Mouse (Mus musculus) layer of hippocampus, postnatal 14 days (tissue): ENCODE measurements around the gene Fchsd2. TPM values are rescaled to one million over a fixed set of nuclear protein-coding genes. Genes with fewer than 3 reads are reported as not detected.

Source experiments
- DNase-seq, 2 experiments: peaks; one replicate each; pipeline ENCODE4 v3.0.0; 2021 to 2022; ENCODE audit warnings: low spot score in 2 of 2, mixed read lengths in 1 of 2
- long read RNA-seq, 2 experiments: library from polyadenylated mRNA; stranded (forward); transcript quantifications; one replicate each; pipeline ENCODE4 v2.0.0; 2021
- total RNA-seq, 2 experiments: library from RNA; stranded (reverse); gene quantifications; 2 replicates each; pipeline ENCODE4 v1.2.3; 2021

Fchsd2 gene
- total RNA-seq = 10 to 100 TPM; 50.1 to 56.6 TPM
- long read RNA-seq, experiment 1, full-length matches to known transcripts = 4 of 10 reads
- long read RNA-seq, experiment 1, partial matches to known transcripts = 4 of 10 reads
- long read RNA-seq, experiment 1, other reads (novel, unspliced or antisense) = 2 of 10 reads
- long read RNA-seq, experiment 2, full-length matches to known transcripts = 12 of 17 reads
- long read RNA-seq, experiment 2, partial matches to known transcripts = 5 of 17 reads
- long read RNA-seq, experiment 2, other reads (novel, unspliced or antisense) = 0 of 17 reads

GRCm38 (mm10) chr7:101092618-101093017, at the start of gene Fchsd2:
TSS of gene Fchsd2 (plus strand) at chr7:101092863.
- peak in 1 of 2 experiments; percentile 34 for DNase-seq

DNA sequence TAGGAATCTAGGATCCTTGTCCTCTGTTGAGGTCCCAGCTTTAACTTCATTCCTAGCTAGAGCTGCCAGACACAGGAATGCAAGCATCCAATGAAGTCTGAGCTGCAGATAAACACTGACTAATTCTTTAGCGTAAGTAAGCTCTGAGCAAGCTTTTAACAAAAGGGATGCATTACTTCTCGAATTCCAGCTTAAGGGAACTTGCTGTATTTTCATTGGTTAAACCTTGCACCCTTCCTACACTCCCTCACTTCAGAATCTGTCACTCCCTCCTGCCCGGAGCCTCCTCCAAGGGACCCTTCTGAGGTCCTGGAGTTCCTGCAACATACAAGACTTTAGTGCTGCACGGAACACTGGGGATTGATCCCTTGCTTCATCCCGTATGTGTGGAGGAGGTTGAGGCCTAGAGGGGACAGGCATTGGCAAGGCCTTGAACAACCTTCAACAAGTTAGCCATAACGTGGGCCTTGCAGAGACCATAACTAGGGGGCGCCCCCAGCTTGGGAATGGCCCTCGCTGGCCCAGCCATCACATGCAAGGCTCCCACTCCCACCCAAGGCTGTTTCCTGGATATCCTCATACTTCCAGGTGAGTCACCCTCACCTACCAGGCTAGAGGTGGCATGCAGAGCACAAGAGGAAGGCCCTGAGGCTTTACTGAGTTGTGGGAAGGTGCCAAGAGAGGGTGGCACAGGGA, 48.7 kb upstream of the Fchsd2 start:
- no peak for DNase-seq

DNA sequence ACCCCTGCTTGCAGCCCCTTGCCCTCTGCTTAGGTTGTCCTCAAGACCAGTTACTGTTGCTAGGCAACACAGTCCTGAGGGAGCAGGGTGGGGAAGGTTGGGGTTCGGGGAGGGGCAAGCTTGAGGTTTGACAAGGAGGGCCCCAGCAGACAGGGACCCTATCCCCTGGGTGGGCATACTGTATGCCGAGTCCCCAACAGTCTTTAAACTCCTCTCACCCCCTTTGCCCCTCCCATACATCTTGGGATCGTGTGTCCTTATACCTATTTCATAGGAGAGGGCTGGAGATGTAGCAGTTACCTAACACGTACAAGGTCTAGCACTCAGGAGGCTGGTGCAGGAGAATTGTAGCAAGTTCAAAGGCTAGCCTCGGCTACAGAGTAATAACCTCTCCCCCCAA, 44.4 kb upstream of the Fchsd2 start:
- DNase-seq = no peak

DNA sequence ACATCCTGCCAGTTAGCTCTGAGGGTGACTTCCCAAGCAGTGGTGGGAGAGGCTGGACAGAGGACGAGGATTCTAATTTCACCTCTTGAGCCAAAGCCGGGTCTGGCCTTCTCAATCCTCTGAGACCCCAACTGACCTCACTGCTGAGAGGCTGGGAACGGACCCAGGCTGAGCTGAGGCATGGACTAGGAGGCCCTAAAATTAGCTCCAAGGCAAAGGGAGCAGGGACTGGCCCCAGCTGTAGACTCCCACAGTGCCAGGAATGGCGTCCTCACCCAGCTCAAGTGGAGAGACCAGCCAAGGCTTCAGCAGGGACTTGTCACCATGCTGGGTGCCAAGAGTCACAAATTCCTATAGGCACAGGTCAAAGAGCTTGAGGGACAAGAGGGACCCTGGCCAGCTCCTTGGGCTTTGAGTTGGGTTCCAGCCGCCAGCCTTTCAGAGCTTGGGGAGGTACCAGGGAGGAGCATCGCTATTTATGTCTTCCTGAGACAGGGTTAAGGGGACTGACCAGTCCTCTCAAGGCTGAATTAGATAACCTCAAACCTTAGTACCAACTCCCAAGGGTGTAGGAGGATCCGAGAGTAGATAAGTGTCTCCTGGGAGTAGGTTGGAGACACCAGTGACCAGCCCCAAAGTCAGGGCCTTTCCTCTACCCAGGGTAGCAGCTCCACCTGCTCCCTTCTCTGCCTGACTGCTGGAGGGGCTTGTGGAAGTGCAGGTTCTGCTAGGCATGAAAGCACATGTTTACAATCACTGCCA, 43.2 kb upstream of the Fchsd2 start:
- no peak for DNase-seq

DNA sequence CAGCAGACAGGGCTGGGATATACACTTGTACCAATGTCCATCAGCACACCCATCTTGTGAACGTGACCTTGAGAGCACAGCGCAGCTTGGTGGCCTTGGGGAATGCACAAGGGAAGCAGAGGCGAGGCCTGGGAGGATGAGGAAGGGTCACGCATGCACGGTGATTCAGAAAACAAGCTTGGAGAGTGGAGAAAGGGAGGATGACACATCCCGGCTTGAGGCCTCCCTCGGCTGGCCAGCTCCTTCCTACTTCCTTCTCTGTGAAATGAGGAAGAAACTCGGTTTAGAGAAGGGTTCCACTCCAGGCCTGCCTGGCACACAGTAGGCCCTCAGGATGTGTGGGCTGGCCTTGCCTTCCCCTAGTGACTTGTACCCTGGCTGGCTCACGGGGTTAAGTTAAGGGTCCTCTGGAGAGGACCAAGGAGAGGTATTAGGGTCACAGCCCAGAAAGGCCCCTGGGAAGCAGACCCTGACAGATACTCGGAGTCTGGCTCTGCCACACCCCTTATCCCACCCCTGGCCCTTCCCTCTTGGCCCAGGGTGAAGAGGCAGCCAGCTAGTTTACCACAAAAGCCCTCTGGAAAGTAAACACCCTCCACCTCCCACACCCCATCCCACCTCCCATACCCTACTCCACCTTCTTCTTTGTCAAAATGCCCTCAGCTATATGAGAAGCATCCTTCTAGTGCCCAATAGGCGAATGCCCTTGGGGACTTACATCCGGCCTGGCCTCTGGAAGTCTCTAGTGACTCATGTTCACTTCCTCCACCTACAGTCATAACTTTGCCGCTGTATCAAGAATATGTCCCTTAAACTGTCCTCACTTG, 41.7 kb upstream of the Fchsd2 start:
- DNase-seq = no peak

DNA sequence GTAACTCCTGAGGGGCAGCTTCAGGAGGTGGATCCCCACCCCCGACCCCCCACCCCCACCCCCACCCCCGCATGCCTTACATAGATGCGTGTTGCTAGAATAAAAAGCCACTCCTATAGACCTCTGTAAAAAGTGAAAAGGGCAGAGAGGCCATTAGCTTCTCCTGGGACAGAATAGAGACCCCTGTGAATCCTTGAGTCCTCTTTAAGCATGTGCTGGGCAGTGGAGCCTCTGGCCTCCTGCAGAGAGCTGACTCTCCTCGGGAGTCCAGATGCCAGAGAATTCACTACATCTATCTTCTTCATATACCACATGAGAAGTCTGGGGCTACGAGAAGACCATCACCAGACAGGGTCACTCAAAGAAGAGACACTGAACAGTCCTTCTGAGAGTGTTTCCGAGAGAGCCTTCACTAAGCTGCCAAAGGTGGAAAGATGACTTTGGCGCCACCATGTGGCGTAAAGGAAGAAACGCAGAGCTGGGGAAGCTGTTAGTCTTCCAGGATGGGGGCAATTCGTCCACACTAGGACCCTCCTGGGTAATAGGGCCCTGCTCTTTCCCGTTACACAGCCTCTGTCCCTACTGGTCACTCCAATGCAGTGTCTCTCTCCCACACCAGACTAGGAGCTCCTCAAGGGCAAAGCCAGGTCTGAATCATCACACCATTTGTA, 41.0 kb upstream of the Fchsd2 start:
- DNase-seq = peak; percentile 75 to 77

DNA sequence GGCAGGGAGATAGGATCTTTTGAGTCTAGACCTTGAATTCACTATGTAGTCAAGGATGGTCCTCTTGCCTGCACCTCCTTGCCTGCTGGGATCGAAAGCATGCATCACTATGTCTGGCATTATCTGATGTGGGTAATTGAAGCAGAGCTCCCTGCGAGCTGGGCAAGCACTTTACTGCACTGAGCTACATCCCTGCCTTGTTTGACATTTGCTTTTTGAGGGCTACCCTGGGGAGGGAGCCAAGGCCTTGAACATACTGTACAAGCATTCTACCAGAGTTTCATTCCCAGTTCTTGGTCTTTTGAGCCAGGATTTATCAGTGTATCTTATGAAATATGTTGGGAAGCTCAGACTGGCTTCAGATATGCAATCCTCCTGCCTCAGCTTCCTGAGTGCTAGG, 39.5 kb upstream of the Fchsd2 start:
- DNase-seq = no peak

DNA sequence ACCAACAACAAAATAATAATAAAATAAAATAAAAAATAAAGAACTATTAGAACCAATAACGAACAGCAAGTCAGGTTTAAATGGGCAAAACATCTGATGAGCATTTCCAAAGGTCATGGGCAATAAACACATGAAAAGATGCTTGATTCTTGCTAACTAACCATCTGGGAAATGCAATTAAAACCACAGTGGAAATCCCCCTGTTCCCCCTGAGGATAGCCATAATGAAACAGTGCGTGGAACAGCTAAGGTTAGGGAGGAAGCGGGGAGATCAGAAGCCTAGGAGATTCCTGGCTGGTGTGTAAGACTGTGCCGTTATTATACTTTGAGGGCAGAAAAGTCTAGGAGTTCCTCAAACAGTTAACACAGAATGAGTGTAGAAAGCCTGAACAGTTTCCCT, 35.4 kb upstream of the Fchsd2 start:
- DNase-seq = no peak

GRCm38 (mm10) chr7:101059188-101059587, 33.5 kb upstream of the Fchsd2 start:
- DNase-seq = no peak

DNA sequence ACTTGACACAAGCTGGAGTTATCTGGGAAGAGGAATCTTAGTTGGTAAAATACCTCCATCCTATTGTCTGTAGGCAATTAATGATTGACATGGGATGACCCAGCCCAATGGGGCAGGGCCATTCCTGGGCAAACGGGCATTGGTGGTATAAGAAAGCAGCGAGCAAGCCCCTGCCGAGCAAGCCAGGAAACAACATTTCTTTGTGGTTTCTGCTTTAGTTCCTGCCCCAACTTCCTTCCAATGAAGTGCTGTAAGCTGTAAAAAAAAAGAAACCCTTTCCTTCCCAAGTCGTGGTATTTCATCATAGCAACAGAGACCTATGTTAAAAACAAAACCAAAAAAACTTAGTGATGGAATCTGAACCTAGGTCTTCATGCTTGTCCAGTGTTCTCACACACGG, 32.2 kb upstream of the Fchsd2 start:
- no peak for DNase-seq

DNA sequence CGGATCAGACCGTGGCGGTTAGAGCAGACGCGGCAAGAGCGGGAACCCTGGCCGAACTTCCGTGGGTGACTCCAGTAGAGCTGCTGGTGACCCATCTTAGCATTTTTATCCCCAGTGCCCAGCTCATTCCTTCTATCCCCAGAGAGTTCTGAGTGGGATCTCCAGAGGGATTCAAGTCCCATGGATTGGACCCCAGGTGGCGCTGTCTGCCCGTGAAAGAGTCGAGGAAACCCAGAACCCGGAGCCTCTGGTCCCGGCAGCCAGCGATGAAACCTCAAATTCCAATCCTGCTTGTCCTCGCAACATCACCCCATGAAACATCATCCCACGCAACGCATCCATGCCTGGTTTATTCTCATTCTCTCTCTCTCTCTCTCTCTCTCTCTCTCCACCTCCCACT, 31.3 kb upstream of the Fchsd2 start:
- peak; percentile 90 to 94 for DNase-seq

- DNase-seq = peak; percentile 55 to 80
Observed at GRCm38 (mm10) chr7:101062246-101062645, 30.4 kb upstream of the Fchsd2 start.

- no peak for DNase-seq
Observed at GRCm38 (mm10) chr7:101063523-101063922, 29.1 kb upstream of the Fchsd2 start.

DNA sequence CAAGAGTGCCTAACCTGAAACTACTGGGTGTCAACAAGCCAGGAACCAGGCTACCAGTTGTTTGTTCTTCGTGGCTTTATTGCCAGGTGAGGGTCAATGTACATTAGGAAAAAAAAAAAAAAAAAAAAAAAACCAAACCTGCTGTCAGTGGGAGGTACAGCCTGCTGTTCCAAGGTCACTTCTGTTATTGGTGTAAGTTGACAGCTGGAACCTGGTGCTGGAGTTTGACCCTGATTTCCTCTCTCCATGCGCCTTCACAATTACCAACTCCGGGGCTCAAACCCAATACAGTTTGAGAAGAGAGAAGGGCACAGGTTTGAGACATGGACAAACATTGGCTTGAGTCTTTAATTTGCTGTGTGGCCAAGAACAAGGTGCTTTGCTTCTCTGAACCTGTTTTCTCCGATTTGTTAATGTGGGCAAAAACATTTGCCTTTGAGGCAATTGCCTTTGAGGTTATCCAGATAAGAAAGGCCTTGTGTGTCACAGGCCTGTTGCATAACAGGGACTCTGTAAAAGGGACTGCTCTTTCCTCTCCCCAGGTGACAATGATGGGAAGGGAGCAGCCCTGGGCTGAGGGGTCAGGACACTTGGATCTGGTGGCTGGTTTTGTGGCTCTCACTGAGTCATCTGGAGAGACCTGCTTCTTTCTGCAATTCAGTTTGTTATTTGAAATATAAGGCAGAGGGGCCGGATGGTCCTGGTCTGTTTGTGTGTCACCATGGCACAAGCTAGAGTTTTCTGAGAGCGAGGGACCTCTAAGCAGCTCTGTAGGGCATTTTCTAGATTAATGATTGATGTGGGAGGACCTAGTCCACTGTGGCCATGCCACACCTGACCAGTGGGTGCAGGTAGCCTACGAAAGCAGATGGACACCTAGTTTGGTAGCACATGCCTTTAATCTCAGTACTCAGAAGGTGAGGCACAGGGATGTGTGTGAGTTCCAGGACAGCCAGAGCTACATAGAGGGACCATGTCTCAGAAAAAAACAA, 27.7 kb upstream of the Fchsd2 start:
- no peak for DNase-seq

DNA sequence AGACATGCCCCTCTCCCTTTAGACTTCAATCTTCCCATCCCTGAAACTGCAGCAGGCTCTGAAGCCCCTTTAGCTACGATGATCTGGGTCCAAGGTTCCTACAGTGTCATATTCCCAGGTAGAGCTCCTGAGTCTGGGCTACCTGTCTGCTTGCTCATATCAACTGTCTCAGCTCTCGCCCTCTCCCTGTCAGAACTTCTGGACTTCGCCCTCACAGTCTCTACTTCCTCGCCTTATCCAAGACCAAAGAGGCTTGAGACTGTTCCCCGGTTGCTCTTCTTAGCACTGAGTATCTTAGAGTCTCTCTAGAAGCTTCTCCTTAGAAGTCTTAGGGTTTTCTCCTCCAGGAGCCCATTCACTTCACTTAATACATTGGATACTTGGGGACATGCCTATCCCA, 26.7 kb upstream of the Fchsd2 start:
- DNase-seq = no peak

DNA sequence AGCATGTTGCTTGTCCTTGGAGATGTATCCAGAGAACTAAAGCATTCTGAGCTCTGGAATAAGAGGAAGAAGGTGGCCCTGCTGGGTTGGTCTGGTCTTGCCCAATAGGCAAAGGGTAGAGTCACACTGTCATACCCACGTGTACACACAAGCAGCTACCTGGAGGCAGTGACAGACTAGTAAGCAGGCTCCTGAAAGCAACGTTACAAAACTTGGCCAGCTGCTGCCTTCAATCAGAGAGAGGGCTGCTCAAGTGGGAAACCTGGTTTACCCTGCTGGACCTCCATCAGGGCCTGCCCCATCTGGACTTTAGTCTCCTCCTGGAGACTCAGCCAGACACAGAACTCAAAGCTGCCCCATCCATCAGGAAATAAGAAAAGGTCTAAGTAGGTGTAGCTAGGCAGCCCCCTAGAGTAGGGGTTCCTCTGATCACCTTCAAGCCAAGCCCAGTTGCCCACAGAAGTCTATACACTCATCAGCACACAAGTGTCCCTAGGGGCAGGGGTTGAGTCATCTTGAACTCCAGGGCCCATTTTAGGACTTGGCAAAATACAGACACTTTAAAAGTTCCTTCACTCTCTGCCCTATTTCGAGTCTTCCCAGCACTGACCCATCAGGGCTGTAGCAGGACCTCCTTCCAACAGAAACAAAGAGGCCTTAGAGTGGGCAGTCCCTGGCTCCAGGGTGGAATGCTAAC, 25.9 kb upstream of the Fchsd2 start:
- no peak for DNase-seq

- DNase-seq = no peak
Observed at GRCm38 (mm10) chr7:101067521-101067920, 25.1 kb upstream of the Fchsd2 start.

- DNase-seq = no peak
Observed at GRCm38 (mm10) chr7:101069271-101069670, 23.4 kb upstream of the Fchsd2 start.

DNA sequence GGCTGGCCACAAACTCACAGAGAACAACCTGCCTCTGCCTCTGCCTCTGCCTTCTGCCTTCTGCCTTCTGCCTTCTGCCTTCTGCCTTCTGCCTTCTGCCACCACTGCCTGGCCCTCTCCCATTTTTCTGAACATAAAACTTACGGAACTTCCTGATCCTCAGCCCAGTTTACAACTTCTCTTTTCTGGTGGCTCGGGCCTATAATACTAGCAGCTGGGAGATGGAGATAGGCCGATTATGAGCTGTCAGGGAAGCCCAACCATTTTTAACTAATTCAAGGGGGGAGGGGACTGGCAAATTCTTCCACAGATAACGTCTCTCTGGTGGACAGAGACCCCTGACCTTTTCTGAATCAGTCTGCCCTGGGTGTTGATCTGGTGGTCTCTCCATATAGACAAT, 22.3 kb upstream of the Fchsd2 start:
- DNase-seq = peak in 1 of 2 experiments; percentile 27
